Mouse (Mus musculus): ENCODE results near the gene Trpm5. TPM values are rescaled to one million over a fixed set of nuclear protein-coding genes. Genes with fewer than 3 reads are reported as not detected.

Trpm5 gene
- polyA plus RNA-seq (2012; rRNA removed), result 0.03 TPM in 2 replicates

- Histone ChIP-seq H3K36me3 (ENCODE audit: control insufficient read depth, insufficient read depth, low read length) (no peaks in the 10 kb centered on the region), H3K4me3 (ENCODE audit: insufficient read depth, low read depth, low read length) (no peak within 1 kb of the TSS), H3K27ac (ENCODE audit: insufficient read depth, low read depth, low read length) (no peak within 1 kb of the TSS), H3K27me3 (replicated peaks; ENCODE audit: control insufficient read depth, insufficient read depth, low read length) (no peaks in the 10 kb centered on the region), H3K4me1 (ENCODE audit: control insufficient read depth, insufficient read depth, low read length) (no peaks in the 10 kb centered on the region)
- DNase-seq, result peak; percentile 55
- TF ChIP-seq POLR2A (IDR thresholded peaks at IDR 0.05; ENCODE audit: low read depth, low read length) (no peak), CTCF (conservative IDR thresholded peaks at IDR 0.05; ENCODE audit: insufficient read depth, insufficient read length, low read depth, low read length) (peak; percentile 81)
- WGBS, result 51% methylated on average over 10 of the region's 10 CpGs
These were observed at the start of gene Trpm5 for GRCm38 (mm10) chr7:143094592-143095553. TSS of gene Trpm5 (minus strand) at chr7:143094642.

- TF ChIP-seq CTCF (conservative IDR thresholded peaks at IDR 0.05; ENCODE audit: insufficient read depth, insufficient read length, low read depth, low read length) (no peak), POLR2A (IDR thresholded peaks at IDR 0.05; ENCODE audit: low read depth, low read length) (no peak)
- WGBS, result 86% methylated on average over 2 of the region's 2 CpGs
- no peaks in the 10 kb centered on the region for H3K27me3 ChIP-seq (replicated peaks; ENCODE audit: control insufficient read depth, insufficient read depth, low read length)
These were observed 48.2 kb upstream of the Trpm5 start for GRCm38 (mm10) chr7:143142680-143143079.

GRCm38 (mm10) chr7:143139932-143140331 lies 45.5 kb upstream of the Trpm5 start:
- WGBS, result 81% methylated on average over 4 of the region's 4 CpGs
- Histone ChIP-seq H3K27me3 (replicated peaks; ENCODE audit: control insufficient read depth, insufficient read depth, low read length) (no peaks in the 10 kb centered on the region), H3K36me3 (ENCODE audit: control insufficient read depth, insufficient read depth, low read length) (no peaks in the 10 kb centered on the region), H3K4me3 (ENCODE audit: insufficient read depth, low read depth, low read length) (no peak overlapping the region), H3K27ac (ENCODE audit: insufficient read depth, low read depth, low read length) (no peak overlapping the region), H3K4me1 (ENCODE audit: control insufficient read depth, insufficient read depth, low read length) (no peaks in the 10 kb centered on the region)
- no peak for TF ChIP-seq POLR2A (IDR thresholded peaks at IDR 0.05; ENCODE audit: low read depth, low read length)
- no peak for TF ChIP-seq CTCF (conservative IDR thresholded peaks at IDR 0.05; ENCODE audit: insufficient read depth, insufficient read length, low read depth, low read length)
- no peak for DNase-seq

More at GRCm38 (mm10) chr7:143142680-143143079, 48.2 kb upstream of the Trpm5 start:
- no peak overlapping the region for H3K4me3 ChIP-seq (ENCODE audit: insufficient read depth, low read depth, low read length)
- H3K27ac ChIP-seq (ENCODE audit: insufficient read depth, low read depth, low read length), result no peak overlapping the region
- no peak for DNase-seq
- no peaks in the 10 kb centered on the region for H3K36me3 ChIP-seq (ENCODE audit: control insufficient read depth, insufficient read depth, low read length)
- H3K4me1 ChIP-seq (ENCODE audit: control insufficient read depth, insufficient read depth, low read length), result no peaks in the 10 kb centered on the region

GRCm38 (mm10) chr7:143138789-143139188 lies 44.3 kb upstream of the Trpm5 start:
- WGBS, result 52% methylated on average over 1 of the region's 1 CpGs
- H3K36me3 ChIP-seq (ENCODE audit: control insufficient read depth, insufficient read depth, low read length), result no peaks in the 10 kb centered on the region
- TF ChIP-seq CTCF (conservative IDR thresholded peaks at IDR 0.05; ENCODE audit: insufficient read depth, insufficient read length, low read depth, low read length), result peak; percentile 74
- TF ChIP-seq POLR2A (IDR thresholded peaks at IDR 0.05; ENCODE audit: low read depth, low read length), result no peak
- H3K27ac ChIP-seq (ENCODE audit: insufficient read depth, low read depth, low read length), result no peak overlapping the region
- H3K4me3 ChIP-seq (ENCODE audit: insufficient read depth, low read depth, low read length), result no peak overlapping the region
- H3K4me1 ChIP-seq (ENCODE audit: control insufficient read depth, insufficient read depth, low read length), result no peaks in the 10 kb centered on the region
- DNase-seq, result peak; percentile 64
- H3K27me3 ChIP-seq (replicated peaks; ENCODE audit: control insufficient read depth, insufficient read depth, low read length), result no peaks in the 10 kb centered on the region

- no peaks in the 10 kb centered on the region for H3K27me3 ChIP-seq (replicated peaks; ENCODE audit: control insufficient read depth, insufficient read depth, low read length)
- H3K4me3 ChIP-seq (ENCODE audit: insufficient read depth, low read depth, low read length), result no peak overlapping the region
- H3K4me1 ChIP-seq (ENCODE audit: control insufficient read depth, insufficient read depth, low read length), result no peaks in the 10 kb centered on the region
- WGBS, result 46% methylated on average over 5 of the region's 5 CpGs
- no peaks in the 10 kb centered on the region for H3K36me3 ChIP-seq (ENCODE audit: control insufficient read depth, insufficient read depth, low read length)
- TF ChIP-seq CTCF (conservative IDR thresholded peaks at IDR 0.05; ENCODE audit: insufficient read depth, insufficient read length, low read depth, low read length) (no peak), POLR2A (IDR thresholded peaks at IDR 0.05; ENCODE audit: low read depth, low read length) (no peak)
- no peak overlapping the region for H3K27ac ChIP-seq (ENCODE audit: insufficient read depth, low read depth, low read length)
- peak; percentile 26 for DNase-seq
These were observed 42.1 kb upstream of the Trpm5 start for GRCm38 (mm10) chr7:143136561-143136960.

GRCm38 (mm10) chr7:143136125-143136524 lies 41.7 kb upstream of the Trpm5 start:
- Histone ChIP-seq H3K4me1 (ENCODE audit: control insufficient read depth, insufficient read depth, low read length) (no peaks in the 10 kb centered on the region), H3K27me3 (replicated peaks; ENCODE audit: control insufficient read depth, insufficient read depth, low read length) (no peaks in the 10 kb centered on the region), H3K4me3 (ENCODE audit: insufficient read depth, low read depth, low read length) (no peak overlapping the region), H3K36me3 (ENCODE audit: control insufficient read depth, insufficient read depth, low read length) (no peaks in the 10 kb centered on the region), H3K27ac (ENCODE audit: insufficient read depth, low read depth, low read length) (no peak overlapping the region)
- DNase-seq, result no peak
- TF ChIP-seq CTCF (conservative IDR thresholded peaks at IDR 0.05; ENCODE audit: insufficient read depth, insufficient read length, low read depth, low read length) (no peak), POLR2A (IDR thresholded peaks at IDR 0.05; ENCODE audit: low read depth, low read length) (no peak)
- WGBS, result 63% methylated on average over 2 of the region's 2 CpGs

- 85% methylated on average over 5 of the region's 5 CpGs for WGBS
- Histone ChIP-seq H3K4me1 (ENCODE audit: control insufficient read depth, insufficient read depth, low read length) (no peaks in the 10 kb centered on the region), H3K27me3 (replicated peaks; ENCODE audit: control insufficient read depth, insufficient read depth, low read length) (no peaks in the 10 kb centered on the region), H3K36me3 (ENCODE audit: control insufficient read depth, insufficient read depth, low read length) (no peaks in the 10 kb centered on the region), H3K27ac (ENCODE audit: insufficient read depth, low read depth, low read length) (no peak overlapping the region), H3K4me3 (ENCODE audit: insufficient read depth, low read depth, low read length) (no peak overlapping the region)
- DNase-seq, result no peak
- TF ChIP-seq CTCF (conservative IDR thresholded peaks at IDR 0.05; ENCODE audit: insufficient read depth, insufficient read length, low read depth, low read length) (no peak), POLR2A (IDR thresholded peaks at IDR 0.05; ENCODE audit: low read depth, low read length) (no peak)
These were observed 38.4 kb upstream of the Trpm5 start for GRCm38 (mm10) chr7:143132815-143133214.

Measured in kidney, adult 2 months (tissue).